Mouse (Mus musculus): Measurements from ENCODE around the gene Arid1b. TPM values are rescaled to one million over a fixed set of nuclear protein-coding genes. Genes with fewer than 3 reads are reported as not detected.

The Arid1b gene
- total RNA-seq, 2 experiments from 2014 or later: 77.5 to 90.0 TPM

- intact Hi-C loops (cut with DNase I): no loop called here
- no peak for DNase-seq (ENCODE audit: low spot score in 2 of 2)
Observed at GRCm38 (mm10) chr17:5238387-5239245, 244.5 kb downstream of the Arid1b start.

DNA sequence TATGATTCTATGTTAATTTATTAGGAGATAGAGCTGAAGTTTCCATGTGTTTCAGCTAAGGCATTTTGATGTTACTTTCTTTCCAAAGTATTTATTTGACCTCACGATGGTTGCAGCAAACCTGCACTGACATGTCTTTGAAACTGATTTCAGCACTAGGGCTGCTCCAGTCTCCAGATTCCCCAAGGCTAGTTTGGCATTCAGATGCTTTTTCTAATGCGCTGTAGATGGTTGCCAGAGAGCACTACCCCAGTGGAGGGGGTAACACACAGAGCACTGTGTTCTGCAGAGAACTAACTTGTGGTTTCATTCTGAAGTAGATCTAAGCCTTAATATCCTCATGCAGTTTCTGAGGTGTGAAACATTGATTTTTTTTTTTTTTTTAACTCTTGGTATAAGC lies 250.4 kb downstream of the Arid1b start:
- intact Hi-C loops (cut with DNase I): no loop called here
- no peak for DNase-seq (ENCODE audit: low spot score in 2 of 2)

DNA sequence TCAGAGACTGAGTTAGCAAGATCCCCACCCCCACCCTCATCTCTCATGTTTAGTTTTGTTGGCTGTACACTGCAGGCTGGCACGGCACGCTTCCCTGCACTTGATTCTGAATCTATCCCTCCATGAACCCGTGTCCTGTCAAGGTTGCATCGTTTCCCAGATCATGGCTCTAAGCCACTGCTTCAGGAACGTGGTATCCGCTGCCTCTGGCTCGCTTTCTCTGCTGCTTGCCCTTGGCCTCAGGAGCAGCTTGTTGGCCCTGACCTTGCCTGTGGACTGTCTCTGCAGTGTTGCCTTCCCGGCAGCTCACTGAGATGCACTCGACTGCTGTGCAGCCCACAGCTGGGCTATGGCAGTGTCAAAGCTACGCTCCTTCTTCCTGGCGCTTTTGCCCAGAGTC lies 252.6 kb downstream of the Arid1b start:
- DNase-seq (ENCODE audit: low spot score in 2 of 2): no peak
- intact Hi-C loops (cut with DNase I): no loop called here

- intact Hi-C loops (cut with DNase I): no loop called here
- DNase-seq (ENCODE audit: low spot score in 2 of 2): no peak
Observed at GRCm38 (mm10) chr17:5247247-5247646, 253.1 kb downstream of the Arid1b start.

DNA sequence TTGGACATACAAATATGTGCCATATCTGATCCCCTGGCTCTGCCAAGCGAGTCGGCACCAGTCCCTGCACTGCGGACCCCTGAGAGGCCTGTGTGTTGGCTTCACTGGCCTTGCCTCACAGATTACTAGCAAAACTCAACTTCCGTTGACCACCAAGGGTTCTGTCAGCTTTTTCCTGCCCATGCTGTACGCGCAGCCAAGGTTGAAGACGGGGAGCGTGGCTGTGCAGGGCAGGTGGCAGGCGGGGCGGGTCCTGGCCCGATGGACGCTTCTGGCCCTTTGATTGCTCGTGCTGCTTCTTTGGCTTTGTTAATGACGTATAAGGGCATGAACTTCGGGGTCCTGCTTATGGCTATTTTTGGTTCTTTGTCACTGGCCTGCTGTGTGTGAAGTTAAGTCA lies 253.6 kb downstream of the Arid1b start:
- intact Hi-C loops (cut with DNase I): no loop called here
- no peak for DNase-seq (ENCODE audit: low spot score in 2 of 2)

GRCm38 (mm10) chr17:5248957-5249656 lies 255.0 kb downstream of the Arid1b start:
- intact Hi-C loops (cut with DNase I): no loop called here
- DNase-seq (ENCODE audit: low spot score in 2 of 2): peak in 1 of 2 experiments; percentile 48

DNA sequence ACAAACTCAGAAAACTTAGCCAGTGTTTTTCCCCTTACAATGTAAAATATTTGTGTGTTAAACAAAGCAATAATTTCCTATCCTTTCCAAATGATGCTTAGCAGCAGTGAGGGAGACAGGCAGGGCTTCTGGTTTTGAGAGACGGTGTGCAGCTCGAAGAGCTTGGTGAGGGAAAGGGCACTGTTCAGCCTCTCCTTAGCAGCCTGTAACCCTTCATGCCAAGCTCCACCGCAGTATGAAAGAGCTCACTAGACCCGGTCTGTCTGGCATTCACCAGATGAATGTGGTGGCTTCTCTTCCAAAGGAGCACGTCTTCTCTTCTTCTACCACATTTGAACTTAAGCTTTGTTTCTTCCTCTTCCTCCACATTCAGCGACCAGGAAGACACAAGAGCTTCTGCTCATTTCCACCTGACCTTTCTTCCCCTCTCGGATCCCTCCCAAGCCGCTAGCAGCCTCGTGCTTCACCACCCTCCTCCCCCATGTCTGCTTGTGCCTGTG lies 255.6 kb downstream of the Arid1b start:
- no peak for DNase-seq (ENCODE audit: low spot score in 2 of 2)
- intact Hi-C loops (cut with DNase I): loop anchor here (5.0 to 10.0 kb wide), 2 partner anchors 65 to 148 kb away; no protein-coding TSS in a partner anchor

GRCm38 (mm10) chr17:5252436-5252835 lies 258.3 kb downstream of the Arid1b start:
- DNase-seq (ENCODE audit: low spot score in 2 of 2): peak; percentile 64 to 77
- intact Hi-C loops (cut with DNase I): loop anchor here (5.0 to 10.0 kb wide), 2 partner anchors 62 to 145 kb away; no protein-coding TSS in a partner anchor

GRCm38 (mm10) chr17:5254717-5255617 lies 260.8 kb downstream of the Arid1b start:
- no peak for DNase-seq (ENCODE audit: low spot score in 2 of 2)
- intact Hi-C loops (cut with DNase I): loop anchor here (5.0 to 10.0 kb wide), 2 partner anchors 60 to 142 kb away; no protein-coding TSS in a partner anchor

DNA sequence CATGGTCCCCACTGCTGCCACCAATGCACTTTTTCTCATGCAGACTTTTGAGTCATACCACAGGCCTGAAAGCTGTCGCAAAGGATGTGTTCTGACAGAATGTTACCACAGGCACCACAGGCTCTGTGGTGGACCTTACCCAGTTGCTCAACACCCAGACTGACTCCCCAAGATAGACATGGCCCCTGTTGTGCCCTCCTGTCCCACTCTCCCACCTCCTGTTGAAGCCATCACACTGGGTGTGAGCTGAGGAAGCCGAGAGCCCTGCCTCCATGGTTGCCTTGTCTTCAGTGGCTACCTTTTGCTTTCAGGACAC lies 261.4 kb downstream of the Arid1b start:
- intact Hi-C loops (cut with DNase I): loop anchor here (10.0 kb wide), 1 partner anchor 59 kb away; no protein-coding TSS in a partner anchor
- no peak for DNase-seq (ENCODE audit: low spot score in 2 of 2)

GRCm38 (mm10) chr17:5258978-5259377 lies 264.8 kb downstream of the Arid1b start:
- intact Hi-C loops (cut with DNase I): loop anchor here (10.0 kb wide), 1 partner anchor 56 kb away; no protein-coding TSS in a partner anchor

GRCm38 (mm10) chr17:5261131-5261651 lies 267.1 kb downstream of the Arid1b start:
- DNase-seq (ENCODE audit: low spot score in 2 of 2): peak; percentile 64 to 69
- intact Hi-C loops (cut with DNase I): no loop called here

More at GRCm38 (mm10) chr17:5258978-5259377, 264.8 kb downstream of the Arid1b start:
- no peak for DNase-seq (ENCODE audit: low spot score in 2 of 2)

DNA sequence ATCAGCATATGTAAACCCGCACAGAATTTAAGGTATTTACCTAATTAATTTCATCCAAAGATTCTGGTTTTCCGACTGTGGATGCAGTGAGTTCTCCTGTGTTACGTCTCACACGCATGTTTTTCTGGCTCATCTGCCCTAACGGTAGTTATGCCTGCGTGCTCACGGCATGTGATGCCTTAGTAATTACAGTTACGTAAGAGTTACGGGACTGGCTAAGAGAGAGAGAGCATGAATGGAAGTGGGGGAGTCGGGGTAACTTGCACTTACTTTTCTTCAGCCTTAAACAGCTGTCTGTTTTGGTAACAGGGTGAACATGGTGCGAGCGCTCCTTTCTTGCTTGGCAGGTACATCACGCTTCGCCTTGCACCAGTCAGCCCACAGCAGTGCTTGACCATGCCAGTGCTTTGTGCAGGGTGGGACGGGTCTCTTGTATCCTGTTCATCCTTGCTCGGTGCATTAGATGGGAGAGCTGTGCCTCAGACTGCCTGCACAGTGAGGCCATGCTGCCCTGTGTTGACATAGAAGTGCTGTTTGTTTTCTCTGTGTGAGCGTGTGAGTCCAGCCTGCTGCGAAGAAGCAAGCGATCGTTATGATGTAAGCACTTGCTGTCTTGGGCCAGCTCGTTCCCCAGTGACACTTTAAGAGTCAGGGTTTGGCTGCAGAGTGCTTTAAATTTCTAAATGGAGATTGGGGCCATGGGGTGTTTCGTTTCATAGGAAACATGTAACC lies 267.9 kb downstream of the Arid1b start:
- intact Hi-C loops (cut with DNase I): no loop called here
- peak in 1 of 2 experiments; percentile 41 for DNase-seq (ENCODE audit: low spot score in 2 of 2)

DNA sequence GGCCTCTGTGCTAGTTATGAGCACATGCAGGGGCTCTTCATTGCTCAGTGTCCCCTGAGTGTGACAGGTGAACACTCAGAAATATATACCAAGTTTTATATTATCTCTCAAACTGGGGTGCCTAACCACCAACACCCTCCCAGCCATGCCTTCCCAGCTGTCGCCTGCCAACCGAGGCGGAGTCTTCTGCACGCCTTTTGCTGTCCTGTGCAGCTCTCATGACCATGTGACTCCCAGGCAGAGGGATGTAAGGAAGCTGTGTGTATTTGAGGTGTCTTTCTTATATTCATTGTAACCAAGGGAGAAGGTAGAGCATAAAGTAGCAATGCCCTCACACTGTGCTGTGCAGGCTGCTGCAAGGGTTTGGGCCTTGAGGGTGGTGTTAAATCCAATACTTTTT lies 268.7 kb downstream of the Arid1b start:
- intact Hi-C loops (cut with DNase I): no loop called here

GRCm38 (mm10) chr17:5264783-5265182 lies 270.7 kb downstream of the Arid1b start:
- intact Hi-C loops (cut with DNase I): no loop called here
- no peak for DNase-seq (ENCODE audit: low spot score in 2 of 2)

More for the DNA sequence above, 268.7 kb downstream of the Arid1b start:
- DNase-seq (ENCODE audit: low spot score in 2 of 2): no peak

DNA sequence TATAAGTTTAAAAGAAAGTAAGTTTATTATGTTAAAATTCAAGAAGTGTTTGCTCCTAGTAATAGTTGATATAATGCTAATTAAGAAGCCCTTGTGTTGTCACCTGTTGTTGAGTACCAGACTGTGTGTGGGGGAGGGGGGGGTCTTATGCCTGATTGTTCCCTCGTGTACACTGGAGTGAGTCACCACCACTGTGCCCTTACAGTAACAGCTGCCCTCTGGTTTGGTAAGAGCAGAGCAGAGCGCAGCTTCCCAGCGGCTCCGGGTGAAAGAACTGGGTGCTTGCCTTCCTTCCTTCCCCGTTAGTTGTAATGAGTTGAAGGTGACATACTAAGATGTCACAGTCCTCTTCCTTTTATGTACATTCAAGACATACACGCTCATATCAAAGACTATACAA lies 271.5 kb downstream of the Arid1b start:
- no peak for DNase-seq (ENCODE audit: low spot score in 2 of 2)

DNA sequence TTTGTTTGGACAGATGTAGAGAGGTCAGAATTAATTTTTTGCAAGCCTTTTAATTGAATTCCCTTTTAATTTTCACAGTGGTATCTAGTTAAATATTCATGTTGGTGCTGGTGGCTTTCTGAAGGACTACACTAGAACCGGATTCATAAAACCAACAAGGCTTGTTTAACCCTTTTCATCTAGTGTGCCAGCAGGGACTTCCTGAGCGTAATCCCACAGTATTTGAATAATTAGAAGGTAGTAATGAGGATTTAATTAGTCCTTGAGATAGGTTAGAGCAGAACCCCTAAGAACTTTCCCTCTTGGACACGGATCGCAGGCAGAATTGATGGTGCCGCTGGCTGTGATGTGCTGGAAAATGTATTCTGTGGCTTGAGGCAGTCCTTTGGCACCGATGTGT lies 273.6 kb downstream of the Arid1b start:
- intact Hi-C loops (cut with DNase I): no loop called here
- no peak for DNase-seq (ENCODE audit: low spot score in 2 of 2)

More for the DNA sequence above, 271.5 kb downstream of the Arid1b start:
- intact Hi-C loops (cut with DNase I): no loop called here

- intact Hi-C loops (cut with DNase I): no loop called here
- no peak for DNase-seq (ENCODE audit: low spot score in 2 of 2)
Observed at GRCm38 (mm10) chr17:5269302-5269701, 275.2 kb downstream of the Arid1b start.

- no peak for DNase-seq (ENCODE audit: low spot score in 2 of 2)
- intact Hi-C loops (cut with DNase I): no loop called here
Observed at GRCm38 (mm10) chr17:5269774-5270173, 275.6 kb downstream of the Arid1b start.
